Mouse (Mus musculus) Muller cell, postnatal 12 days (primary cell): Measurements from ENCODE around the gene Xpot.

ENCODE experiments used
- DNase-seq: peaks from one replicate; pipeline ENCODE4 v3.0.0-alpha.2; 2015; ENCODE audit errors: inconsistent ontology term

Xpot gene

DNA sequence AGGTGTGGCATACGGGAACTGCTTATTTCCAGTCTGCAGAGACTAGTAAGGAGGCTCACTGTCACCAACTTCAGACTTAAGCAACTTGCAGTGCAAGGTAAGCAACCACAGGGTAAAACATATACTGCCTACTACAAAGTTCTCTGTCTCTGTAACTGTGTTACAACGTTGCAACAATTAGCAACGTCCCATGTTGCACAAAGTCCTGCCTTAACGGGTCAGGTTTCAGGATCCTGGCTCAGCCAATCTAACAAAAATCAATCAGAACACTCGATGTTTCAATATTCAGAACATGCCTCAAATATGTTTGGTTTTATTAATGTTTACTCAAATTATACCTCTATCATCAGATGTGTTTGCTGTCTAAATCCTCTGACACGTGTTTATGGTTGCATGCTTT is 3.7 kb downstream of the Xpot start:
- DNase-seq, result no peak

GRCm38 (mm10) chr10:121615935-121616334 is 10.2 kb downstream of the Xpot start:
- DNase-seq, result no peak

DNA sequence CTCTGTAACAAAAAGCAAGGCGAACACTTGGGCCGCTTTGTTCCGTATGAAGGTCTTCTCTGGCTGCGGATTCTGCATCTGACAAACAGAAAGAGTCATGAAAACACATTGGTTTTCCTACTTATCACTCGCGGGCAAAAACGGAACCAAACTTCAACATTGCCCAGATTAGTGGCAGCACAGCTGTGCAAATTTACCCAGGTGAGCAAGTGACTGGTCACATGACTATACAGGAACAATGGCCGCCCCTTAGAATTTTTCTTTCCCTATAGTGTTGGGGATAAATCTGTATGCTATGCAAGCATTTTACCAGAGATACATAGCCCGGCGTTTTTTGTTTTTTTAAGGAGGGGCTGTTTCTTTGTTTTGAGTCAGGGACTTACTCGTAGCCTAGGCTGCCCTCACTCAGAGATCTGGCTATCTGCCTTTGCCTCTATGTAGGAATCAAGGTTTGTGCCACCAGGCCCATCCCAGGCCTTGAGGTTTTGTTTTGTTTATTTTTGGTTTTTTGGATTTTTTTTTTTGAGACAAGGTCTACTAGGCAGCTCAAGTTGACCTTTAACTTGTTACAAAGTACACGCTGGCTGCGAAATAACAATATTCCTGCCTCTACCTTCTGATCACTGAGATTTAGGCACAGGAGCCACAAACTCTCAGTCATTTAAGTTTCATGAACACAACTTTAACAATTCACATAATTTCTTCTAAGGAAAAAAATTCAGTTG is 10.8 kb downstream of the Xpot start:
- DNase-seq, result no peak

DNA sequence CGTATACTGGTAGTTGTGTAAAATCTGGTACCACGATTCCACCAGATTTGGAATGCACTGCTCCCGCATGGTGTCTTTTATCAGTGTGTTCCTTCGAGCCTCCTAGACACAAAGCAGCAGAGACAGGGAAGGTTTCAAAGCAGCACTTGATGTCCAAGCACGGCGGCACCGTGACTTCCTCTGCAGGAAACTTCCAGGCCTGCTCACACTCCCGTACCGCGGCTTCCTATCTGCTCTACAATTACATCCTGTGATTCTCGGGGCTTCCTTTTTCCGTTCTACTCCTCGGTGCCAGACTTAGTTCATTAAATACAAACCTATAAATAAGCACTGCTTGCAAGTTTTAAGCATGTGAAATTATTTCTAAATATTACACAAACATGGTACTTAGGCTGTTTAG is 12.6 kb downstream of the Xpot start:
- no peak for DNase-seq

GRCm38 (mm10) chr10:121612448-121612847 is 13.7 kb downstream of the Xpot start:
- DNase-seq, result no peak

DNA sequence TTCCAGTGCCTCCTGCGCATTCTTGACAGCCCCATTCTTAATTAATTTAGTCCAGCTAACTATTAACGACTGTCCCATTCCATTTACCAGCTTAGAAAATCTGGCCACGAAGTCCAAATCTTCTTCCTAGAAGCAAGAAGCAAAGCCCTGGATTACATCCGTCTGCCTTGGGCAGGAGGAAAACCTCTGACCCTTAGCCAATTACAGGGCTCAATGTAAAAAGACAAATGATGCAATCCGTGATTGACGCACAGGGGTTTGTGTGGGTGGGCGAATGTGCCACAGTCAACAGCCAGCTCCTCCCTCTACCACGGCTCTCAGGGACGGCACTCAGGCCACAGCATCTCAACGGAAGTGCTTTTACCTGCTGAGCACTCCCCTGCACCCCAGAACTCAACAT is 14.5 kb downstream of the Xpot start:
- no peak for DNase-seq

DNA sequence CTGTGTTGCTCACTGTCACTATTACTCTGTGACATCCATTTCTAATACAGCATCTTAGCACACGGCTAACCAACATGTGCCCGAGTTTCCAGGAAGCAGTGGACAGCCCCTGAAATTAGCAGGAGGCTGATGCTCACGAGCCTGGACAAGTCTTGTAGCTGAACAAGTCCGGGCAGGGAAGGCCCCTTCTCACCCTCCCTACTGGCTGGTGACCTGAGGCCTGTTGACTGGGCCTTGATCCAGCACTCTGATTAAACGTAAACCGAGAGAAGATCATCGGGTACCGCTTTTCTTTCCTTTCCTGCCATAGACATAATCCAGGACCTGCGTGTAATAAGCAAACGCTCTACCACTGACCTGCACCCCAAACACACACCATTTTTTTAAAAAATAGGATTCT is 18.0 kb downstream of the Xpot start:
- DNase-seq, result no peak

DNA sequence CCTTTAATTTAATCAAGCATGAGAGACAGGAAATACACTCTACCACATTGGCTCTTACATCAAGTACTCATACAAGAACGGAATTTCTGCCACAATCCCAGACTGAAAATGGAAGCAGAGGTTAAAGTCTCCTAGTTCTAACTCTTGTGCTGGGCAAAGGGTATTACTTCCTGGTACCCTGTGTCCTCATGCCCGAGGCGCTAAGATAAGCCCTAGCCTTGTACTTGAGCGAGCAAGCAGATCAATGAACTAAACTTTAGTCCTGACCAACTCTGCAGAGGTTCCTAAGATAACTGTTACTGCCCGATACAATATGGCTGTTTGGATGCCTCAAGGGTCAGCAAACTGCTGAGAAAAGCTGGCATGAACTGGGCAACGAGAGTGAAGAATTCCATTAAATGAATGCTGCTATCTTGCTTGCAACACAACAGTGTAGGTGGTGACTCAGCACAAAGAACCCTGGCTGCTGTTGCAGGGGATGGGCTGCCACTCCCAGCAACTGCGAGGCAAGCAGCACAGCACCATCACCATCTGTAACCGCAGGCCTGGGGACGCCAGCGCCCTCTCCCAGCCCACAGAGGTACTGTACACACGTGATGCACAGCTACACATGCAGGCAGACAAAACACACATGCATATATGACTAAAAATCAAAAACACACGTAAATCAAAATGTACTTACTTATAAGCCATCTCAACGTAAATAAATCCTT is 21.3 kb downstream of the Xpot start:
- no peak for DNase-seq

DNA sequence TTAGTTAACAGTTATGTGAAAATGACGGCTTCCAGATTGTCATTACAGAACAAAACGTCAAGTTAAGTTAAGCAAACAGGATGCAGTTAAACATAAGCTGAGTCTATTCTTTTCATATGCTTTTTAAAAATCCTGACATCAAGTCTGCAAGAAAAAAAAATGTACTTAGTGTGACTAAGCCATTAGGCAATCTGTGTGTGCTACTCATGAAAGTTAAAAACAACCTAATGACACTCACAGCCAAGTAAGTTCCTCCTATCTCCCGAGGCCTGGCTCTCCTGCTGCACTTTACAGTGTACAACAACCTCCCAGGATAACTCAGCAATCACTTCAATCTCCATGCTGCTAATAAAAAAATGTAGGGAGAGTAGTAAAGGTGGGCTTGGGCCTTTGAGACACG is 22.6 kb downstream of the Xpot start:
- DNase-seq, result no peak

GRCm38 (mm10) chr10:121601272-121601671 is 24.9 kb downstream of the Xpot start:
- DNase-seq, result no peak

- no peak for DNase-seq
Measured at GRCm38 (mm10) chr10:121596580-121596979, 29.6 kb downstream of the Xpot start.

DNA sequence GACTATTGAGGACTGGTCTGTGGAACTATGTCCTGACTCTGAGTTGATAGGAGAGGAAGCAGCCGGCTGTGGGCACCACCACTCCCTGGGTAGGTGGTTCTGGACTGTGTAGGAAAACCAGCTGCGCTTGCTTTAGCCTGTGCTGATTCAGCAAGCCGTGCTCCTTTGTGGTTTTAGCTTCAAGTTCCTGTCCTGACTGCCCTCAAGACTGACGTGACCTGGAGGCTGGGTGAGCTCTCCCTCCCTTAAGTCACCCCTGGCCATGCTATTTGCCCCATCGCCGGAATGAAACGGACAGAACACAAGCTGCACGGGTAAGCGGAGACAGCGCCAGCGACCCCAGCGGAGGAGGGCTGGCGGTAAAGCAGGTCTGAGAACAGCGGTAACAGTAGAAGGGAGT is 35.0 kb downstream of the Xpot start:
- DNase-seq, result no peak

GRCm38 (mm10) chr10:121587371-121587840 is 38.7 kb downstream of the Xpot start:
- no peak for DNase-seq

DNA sequence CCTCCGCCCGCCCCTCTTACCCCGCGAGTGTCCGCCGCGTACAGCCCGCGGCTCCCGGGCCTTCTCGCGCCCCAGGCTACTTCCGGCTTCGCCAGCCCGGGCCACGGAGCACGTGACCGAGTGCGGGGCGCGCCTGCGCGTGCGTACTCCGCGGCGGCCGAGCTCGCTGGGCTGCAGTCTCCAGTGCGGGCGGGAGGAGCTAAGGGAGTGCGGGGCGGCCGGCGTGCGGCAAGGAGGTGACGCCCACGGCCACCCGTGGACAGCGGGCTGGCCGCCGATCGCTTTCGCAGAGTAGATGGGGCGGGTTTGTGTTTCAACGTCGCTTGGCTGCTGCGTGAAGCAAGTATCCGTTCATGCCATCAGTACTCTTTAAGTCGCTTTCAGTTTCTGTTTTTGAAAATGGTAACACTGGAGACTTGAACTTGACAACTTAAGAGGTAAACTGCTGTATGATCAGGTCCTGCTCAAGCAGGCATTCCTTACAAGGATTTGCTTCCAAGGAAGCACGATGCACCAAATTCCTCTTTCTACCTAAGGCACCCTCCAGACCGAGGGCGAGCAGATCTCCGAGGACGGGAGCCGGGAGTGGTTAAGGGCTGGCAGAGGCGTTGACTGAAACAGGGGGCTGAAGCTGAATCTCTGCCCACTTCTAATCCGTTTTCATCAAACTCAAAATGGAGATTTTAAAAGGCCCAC is 39.3 kb downstream of the Xpot start, which contains the start of gene Tbk1:
Gene Tbk1 (minus strand): TSS at position 113 of the 696 bp plus-strand sequence.
- DNase-seq, result peak; percentile 96

DNA sequence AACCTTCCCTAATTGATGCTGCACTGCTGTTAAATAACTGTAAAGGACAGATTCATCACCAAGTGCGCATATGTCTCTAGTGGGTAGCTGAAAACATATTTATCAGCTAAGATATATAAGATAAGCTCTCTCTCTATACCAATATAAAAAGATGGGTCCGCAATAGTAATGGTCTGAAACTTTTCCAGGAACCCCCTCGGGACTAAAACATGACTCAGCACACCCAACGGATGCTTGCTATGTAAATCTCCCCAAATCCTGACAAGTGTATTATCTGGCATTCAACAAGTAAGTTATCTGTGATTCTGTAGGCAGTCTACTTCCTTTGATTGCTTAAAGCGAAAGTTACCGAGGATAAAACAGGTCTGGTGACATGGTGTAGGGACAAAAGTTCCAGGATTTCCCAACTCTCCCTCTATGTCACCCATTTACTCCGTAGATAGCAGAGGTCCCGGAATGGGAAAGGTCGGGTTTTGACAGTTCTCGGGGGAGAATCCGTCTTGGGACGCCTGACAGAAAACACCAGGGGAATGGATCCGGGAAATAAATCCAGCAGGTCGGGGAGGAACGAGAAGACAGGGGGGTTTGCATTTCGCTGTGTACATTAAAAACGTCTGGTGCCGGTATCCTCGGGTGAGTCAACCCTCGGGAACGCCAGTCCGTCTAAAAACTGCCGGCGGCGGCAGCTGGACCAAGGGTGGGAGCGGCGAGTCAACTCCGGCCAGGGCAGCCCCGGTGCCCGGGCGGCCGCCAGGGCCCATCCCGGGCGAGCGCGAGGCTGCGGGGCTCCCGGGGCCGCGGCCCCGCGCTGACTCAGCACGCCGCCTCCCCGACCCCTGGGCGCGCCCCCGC is 40.1 kb downstream of the Xpot start:
- peak; percentile 67 for DNase-seq

GRCm38 (mm10) chr10:121585056-121585790 is 40.9 kb downstream of the Xpot start:
- no peak for DNase-seq

GRCm38 (mm10) chr10:121584033-121584432 is 42.1 kb downstream of the Xpot start:
- no peak for DNase-seq

- DNase-seq, result no peak
Measured at GRCm38 (mm10) chr10:121583016-121583415, 43.1 kb downstream of the Xpot start.

- no peak for DNase-seq
Measured at GRCm38 (mm10) chr10:121582287-121582686, 43.8 kb downstream of the Xpot start.

DNA sequence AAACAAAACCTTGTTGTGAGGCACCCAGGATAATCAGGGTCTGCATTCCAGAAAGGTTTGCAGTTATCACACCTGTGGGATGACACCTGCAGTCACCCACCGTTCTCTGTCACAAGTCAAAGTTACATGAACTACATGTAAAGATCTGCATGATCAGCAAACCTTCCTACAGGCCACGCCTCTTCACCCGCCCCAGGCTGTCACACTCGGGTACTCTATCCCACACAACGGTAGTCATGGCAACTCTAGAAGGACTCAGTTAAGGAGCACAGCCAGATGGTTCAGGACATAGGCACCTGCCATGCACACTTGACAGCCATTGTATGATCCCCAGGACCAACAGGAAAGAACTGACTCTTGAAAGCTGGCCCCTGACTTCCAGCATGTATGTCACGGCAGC is 44.7 kb downstream of the Xpot start:
- no peak for DNase-seq

DNA sequence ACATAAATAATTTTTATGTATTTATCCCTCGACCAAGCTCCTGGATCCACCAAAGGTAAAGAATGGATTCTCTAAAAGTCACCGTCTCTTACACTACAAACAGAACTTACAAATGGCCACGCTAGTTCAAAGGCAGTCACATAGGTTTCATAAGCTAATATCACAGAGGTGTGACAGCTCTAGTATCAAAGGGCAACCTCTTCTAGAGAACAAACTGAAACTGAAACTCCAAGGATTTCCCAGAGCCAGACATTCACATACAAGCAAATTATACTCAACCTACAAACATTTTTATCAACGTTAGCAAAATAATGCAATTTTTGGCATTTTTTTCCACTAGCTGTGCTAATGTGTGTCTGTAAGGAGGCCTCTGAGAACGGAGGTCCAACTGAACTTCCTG is 45.8 kb downstream of the Xpot start:
- no peak for DNase-seq
